Comparison of ENCODE assay signal across 19 mouse cellular contexts in genomic region chr13:73750435-73750834, GRCm38 (mm10). TPM values are rescaled to one million over a fixed set of nuclear protein-coding genes. Genes with fewer than 3 reads are reported as not detected.
A peak's percentile ranks its signal among the peaks of the same experiment; 100 is the strongest.
DNase-seq lines count a peak whose midpoint lies in the region; ATAC-seq and TF ChIP-seq lines count a peak whose summit lies in the region.
"Had no signal": no experiment of that assay in that cellular context is flagged by ENCODE, and none has a peak within 500 bp of the region (broad histone marks: within the 10 kb centered on the region; RNA-seq: fewer than 3 reads in every experiment).

No protein-coding gene starts in this region.

- no peak overlapping the region for H3K4me2 ChIP-seq in kidney, embryonic 16.5 days (replicated peaks; ENCODE audit: low read depth, low read length)
- H3K4me2 ChIP-seq in stomach, postnatal 0 days (replicated peaks; ENCODE audit: low read depth): no peak overlapping the region
- H3K4me2 ChIP-seq: forebrain, embryonic 12.5 days; hindbrain, embryonic 12.5 days; liver, embryonic 13.5 days; midbrain, embryonic 12.5 days had no signal

- no peak for TF ChIP-seq EP300 in stomach, postnatal 0 days (optimal IDR thresholded peaks at IDR 0.05)

- H3K9me3 ChIP-seq in kidney, embryonic 16.5 days (ENCODE audit: low read length): no peaks in the 10 kb centered on the region
- H3K9me3 ChIP-seq in stomach, postnatal 0 days (ENCODE audit: control insufficient read depth, low read length): no peaks in the 10 kb centered on the region
- H3K9me3 ChIP-seq: forebrain, embryonic 12.5 days; hindbrain, embryonic 12.5 days; liver, embryonic 13.5 days; midbrain, embryonic 12.5 days had no signal

- WGBS in kidney, embryonic 16.5 days: 73% methylated on average over 6 of the region's 6 CpGs
- WGBS in stomach, postnatal 0 days: 45% methylated on average over 6 of the region's 6 CpGs

- H3K4me1 ChIP-seq in kidney, embryonic 16.5 days (ENCODE audit: insufficient read depth, low read length): peaks cover 22% of the 10 kb centered on the region
- H3K4me1 ChIP-seq in stomach, postnatal 0 days (replicated peaks; ENCODE audit: control insufficient read depth, insufficient read depth): no peaks in the 10 kb centered on the region; the same call in 1 of the 2 replicates
- H3K4me1 ChIP-seq: liver, embryonic 13.5 days had no signal

- DNase-seq in cerebellum, postnatal 10 days: peak; percentile 83 to 84
- peak; percentile 61 for DNase-seq in kidney, adult 18-20 months
- DNase-seq in urinary bladder, postnatal 14 days (ENCODE audit: low spot score): peak; percentile 47
- no peak for DNase-seq in urinary bladder, postnatal 10 days (ENCODE audit: low spot score)
- no peak for DNase-seq in stomach, postnatal 0 days (ENCODE audit: low spot score)
- DNase-seq in layer of hippocampus, postnatal 10 days (ENCODE audit: low spot score in 2 of 2): no peak
- DNase-seq: adrenal gland, adult 8-10 months; layer of hippocampus, postnatal 36 days; liver, embryonic 13.5 days; right cerebral cortex, postnatal 4 days; thymus, adult 18-20 months had no signal

- no peak overlapping the region for H3K27ac ChIP-seq in kidney, embryonic 16.5 days (ENCODE audit: low read length)
- 0 out of 2 replicates have a peak overlapping the region, but pooled peaks have one; percentile 36 for H3K27ac ChIP-seq in stomach, postnatal 0 days (replicated peaks)
- H3K27ac ChIP-seq: forebrain, embryonic 12.5 days; hindbrain, embryonic 12.5 days; liver, embryonic 13.5 days; macrophage; midbrain, embryonic 12.5 days had no signal

- H3K27me3 ChIP-seq in kidney, embryonic 16.5 days (ENCODE audit: insufficient read depth, low read length): no peaks in the 10 kb centered on the region
- no peaks in the 10 kb centered on the region for H3K27me3 ChIP-seq in stomach, postnatal 0 days (ENCODE audit: control insufficient read depth, insufficient read depth, low read length)
- H3K27me3 ChIP-seq: forebrain, embryonic 12.5 days; midbrain, embryonic 12.5 days had no signal

- ATAC-seq in cerebellum, adult (ENCODE audit: insufficient number of reproducible peaks, low FRiP score, low TSS enrichment): no peak
- ATAC-seq in kidney, embryonic 16.5 days (ENCODE audit: low FRiP score, low TSS enrichment): no peak
- ATAC-seq in stomach, postnatal 0 days (ENCODE audit: low FRiP score, low TSS enrichment): no peak

- no peaks in the 10 kb centered on the region for H3K36me3 ChIP-seq in kidney, embryonic 16.5 days (ENCODE audit: insufficient read depth, low read length)
- H3K36me3 ChIP-seq in stomach, postnatal 0 days (ENCODE audit: control insufficient read depth, insufficient read depth, low read length): no peaks in the 10 kb centered on the region
- H3K36me3 ChIP-seq: forebrain, embryonic 12.5 days; hindbrain, embryonic 12.5 days; liver, embryonic 13.5 days; midbrain, embryonic 12.5 days had no signal

- no peak overlapping the region for H3K9ac ChIP-seq in kidney, embryonic 16.5 days (replicated peaks; ENCODE audit: low read length)
- H3K9ac ChIP-seq in stomach, postnatal 0 days (ENCODE audit: low read length): no peak overlapping the region
- H3K9ac ChIP-seq: forebrain, embryonic 12.5 days; hindbrain, embryonic 12.5 days; liver, embryonic 13.5 days; midbrain, embryonic 12.5 days had no signal

- no peak for TF ChIP-seq CTCF in stomach, postnatal 0 days (IDR thresholded peaks at IDR 0.05; ENCODE audit: low read depth)

- no peak overlapping the region for H3K4me3 ChIP-seq in kidney, embryonic 16.5 days (ENCODE audit: low read length)
- no peak overlapping the region for H3K4me3 ChIP-seq in stomach, postnatal 0 days (ENCODE audit: low read depth, low read length)
- H3K4me3 ChIP-seq: forebrain, embryonic 12.5 days; hindbrain, embryonic 12.5 days; liver, embryonic 13.5 days; midbrain, embryonic 12.5 days had no signal

RNA-seq across cellular contexts. Expression of gene Slc12a7, which starts 17.5 kb away (rescaled TPM):
- polyA plus RNA-seq in kidney, embryonic 16.5 days (2015; fragmentation: Nextera tagmentation; extraction: Ambion mirVana): 27.0 and 28.1 TPM in 2 replicates
- polyA plus RNA-seq in stomach, postnatal 0 days (2015; fragmentation: Nextera tagmentation; extraction: Ambion mirVana): 17.9 and 19.0 TPM in 2 replicates
- total RNA-seq in layer of hippocampus, postnatal 10 days (2021): 10 to 100 TPM in 1 of 2 experiments, 1 to 10 TPM in 1; 9.0 to 10.4 TPM

RNA-seq across cellular contexts. Expression of gene Slc6a19, which starts 45.8 kb away (rescaled TPM):
- polyA plus RNA-seq in kidney, embryonic 16.5 days (2015; fragmentation: Nextera tagmentation; extraction: Ambion mirVana): 2.1 and 2.3 TPM in 2 replicates
- 8.8 and 9.2 TPM in 2 replicates for polyA plus RNA-seq in stomach, postnatal 0 days (2015; fragmentation: Nextera tagmentation; extraction: Ambion mirVana)
- under 1 TPM; 0.14 to 0.16 TPM for total RNA-seq in layer of hippocampus, postnatal 10 days (2021)
- total RNA-seq: layer of hippocampus, postnatal 36 days had no signal
- polyA plus RNA-seq: heart, embryonic 14.5 days; limb, embryonic 11.5 days had no signal

Comparison
In these comparisons a context has a peak if more than half of its experiments do, and no peak if none do; other contexts are left out.
1. DNase-seq: peak in cerebellum, postnatal 10 days (2 of 2), kidney, adult 18-20 months (single experiment) and urinary bladder, postnatal 14 days (single experiment); none in urinary bladder, postnatal 10 days (single experiment), stomach, postnatal 0 days (single experiment) and layer of hippocampus, postnatal 10 days (0 of 2).